Mouse (Mus musculus) limb, embryonic 14.5 days (tissue): Measurements from ENCODE around the gene Bcl2l13. TPM values are rescaled to one million over a fixed set of nuclear protein-coding genes. Genes with fewer than 3 reads are reported as not detected.

Source experiments
- ATAC-seq: fragments of 200-750 bp; cut with Nextera tagmentation; 2 replicates; pipeline ENCODE4 v1.8.0; 2017; ENCODE audit warnings: low read depth, moderate number of reproducible peaks, moderate TSS enrichment; ENCODE audit not compliant: low FRiP score
- DNase-seq: peaks from one replicate; pipeline ENCODE4 v3.0.0-alpha.2; 2015; ENCODE audit warnings: low spot score
- H3K27ac ChIP-seq: fragments of 300-500 bp; sonication (generic); replicated peaks from 2 replicates; pipeline ENCODE4 v1.5.1; 2014; ENCODE audit warnings: low read depth, mild to moderate bottlenecking, low read length, moderate library complexity, mixed read lengths
- H3K27me3 ChIP-seq: fragments of 300-500 bp; sonication (generic); 2 replicates; pipeline ENCODE4 v1.6.1; 2014; ENCODE audit warnings: low read length, mixed read lengths; ENCODE audit not compliant: control insufficient read depth, insufficient read depth
- H3K36me3 ChIP-seq: fragments of 300-500 bp; sonication (generic); 2 replicates; pipeline ENCODE4 v1.6.1; 2014; ENCODE audit warnings: mild to moderate bottlenecking, low read length, moderate library complexity, mixed read lengths; ENCODE audit not compliant: control insufficient read depth, insufficient read depth
- H3K4me1 ChIP-seq: fragments of 300-500 bp; sonication (generic); 2 replicates; pipeline ENCODE4 v1.6.1; 2014; ENCODE audit warnings: antibody characterized with exemption, low read length, mixed read lengths; ENCODE audit not compliant: control insufficient read depth, insufficient read depth
- H3K4me2 ChIP-seq: fragments of 300-500 bp; sonication (generic); replicated peaks from 2 replicates; pipeline ENCODE4 v1.6.1; 2014; ENCODE audit warnings: low read depth, mild to moderate bottlenecking, low read length, moderate library complexity; ENCODE audit not compliant: severe bottlenecking
- H3K4me3 ChIP-seq: fragments of 300-500 bp; sonication (generic); replicated peaks from 2 replicates; pipeline ENCODE4 v1.5.1; 2014; ENCODE audit warnings: low read length
- H3K9ac ChIP-seq: fragments of 300-500 bp; sonication (generic); 2 replicates; pipeline ENCODE4 v1.6.1; 2014; ENCODE audit warnings: mild to moderate bottlenecking, low read depth, low read length, moderate library complexity; ENCODE audit not compliant: severe bottlenecking
- H3K9me3 ChIP-seq: fragments of 300-500 bp; sonication (generic); 2 replicates; pipeline ENCODE4 v1.6.1; 2016; ENCODE audit warnings: low read length; ENCODE audit not compliant: control insufficient read depth
- POLR2A ChIP-seq: fragments of 200-500 bp; IDR thresholded peaks from 2 replicates; pipeline ENCODE4 v1.8.0; 2012; ENCODE audit warnings: inconsistent platforms, mild to moderate bottlenecking, moderate library complexity, borderline replicate concordance; ENCODE audit not compliant: insufficient read depth, insufficient read length; ENCODE audit errors: extremely low read depth
- WGBS: fragments of 180-500 bp; shearing (Covaris S2); extraction: QIAGEN DNeasy Blood & Tissue Kit; methylation state at CpG from one replicate; pipeline ENCODE4 v1.1.7; 2014; 5-methylcytosine and 5-hydroxymethylcytosine counted together
- polyA plus RNA-seq, 2 experiments: library from polyadenylated mRNA; depleted of rRNA in 1 of 2; stranded (reverse) in 1 of 2; unstranded in 1 of 2; fragments of >200 nt; fragmentation: Nextera tagmentation in 1 of 2; extraction: Ambion mirVana in 1 of 2; gene quantifications; 2 replicates each; pipeline versions ENCODE4 v1.2.1 to v1.2.3; 2012 to 2014

Gene Bcl2l13
- polyA plus RNA-seq, 2 experiments: 23.7 to 27.4 TPM

DNA sequence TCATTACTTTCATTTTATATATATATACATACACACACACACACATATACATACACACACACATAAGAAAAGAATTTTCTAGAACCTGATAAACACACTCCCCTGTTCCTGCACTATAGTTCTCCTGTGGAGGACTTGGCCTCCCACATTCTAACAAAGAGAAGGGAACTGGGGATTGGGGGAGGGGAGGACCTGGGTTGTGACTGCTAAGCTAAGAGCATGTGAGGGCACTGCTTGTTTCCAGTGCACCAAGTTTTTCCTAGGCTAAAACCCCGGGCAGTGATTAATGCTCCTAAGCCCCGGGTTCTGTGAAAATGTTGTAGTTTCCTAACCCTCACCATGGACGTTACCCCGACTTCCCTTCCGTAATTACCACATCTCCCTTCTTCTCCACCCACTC lies 15.9 kb upstream of the Bcl2l13 start:
- no peak overlapping the region for H3K4me2 ChIP-seq
- ATAC-seq (no peak), DNase-seq (no peak)
- peaks cover 20% of the 10 kb centered on the region for H3K36me3 ChIP-seq
- no peaks in the 10 kb centered on the region for H3K27me3 ChIP-seq
- H3K4me1 ChIP-seq: 0 out of 2 replicates have a peak, but pooled peaks cover 5% of the 10 kb centered on the region
- TF ChIP-seq POLR2A: no peak
- H3K9ac ChIP-seq: no peak overlapping the region
- no peak overlapping the region for H3K4me3 ChIP-seq
- H3K27ac ChIP-seq: no peak overlapping the region
- H3K9me3 ChIP-seq: no peaks in the 10 kb centered on the region
- WGBS: 88% methylated on average over 5 of the region's 5 CpGs

DNA sequence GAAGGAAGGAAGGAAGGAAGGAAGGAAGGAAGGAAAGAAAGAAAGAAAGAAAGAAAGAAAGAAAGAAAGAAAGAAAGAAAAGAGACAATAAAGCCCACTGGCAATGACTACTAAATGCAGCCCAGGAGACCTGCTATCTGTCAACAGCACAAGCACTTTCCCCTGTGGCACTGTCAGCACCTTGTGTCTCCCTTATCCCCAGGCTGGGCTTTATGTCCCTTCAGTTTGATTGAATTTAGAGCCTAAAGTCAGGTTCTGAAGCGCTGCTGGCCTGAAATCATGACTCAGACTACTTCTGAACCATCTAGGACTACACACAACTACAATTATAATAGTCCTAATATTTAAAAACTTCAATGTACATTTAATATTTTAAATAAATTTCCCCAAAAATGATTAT lies 15.1 kb upstream of the Bcl2l13 start:
- WGBS: 79% methylated on average over 1 of the region's 1 CpGs
- no peaks in the 10 kb centered on the region for H3K9me3 ChIP-seq

DNA sequence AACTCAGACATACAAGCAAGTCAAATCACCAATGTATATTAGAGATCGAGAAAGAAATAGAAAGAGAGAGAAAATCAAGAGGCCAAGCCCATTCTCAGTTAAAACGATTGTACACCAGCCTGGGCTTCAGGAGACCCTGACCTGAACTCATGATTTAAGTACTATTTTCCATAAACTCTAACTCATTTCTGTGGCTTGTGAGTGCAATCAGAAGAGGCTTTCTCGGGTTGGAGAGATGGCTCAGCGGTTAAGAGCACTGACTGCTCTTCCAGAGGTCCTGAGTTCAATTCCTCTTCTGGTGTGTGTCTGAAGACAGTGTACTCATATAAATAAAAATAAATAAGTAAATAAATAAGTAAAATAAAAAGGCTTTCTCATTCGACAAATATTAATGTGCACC lies 14.3 kb upstream of the Bcl2l13 start:
- H3K27ac ChIP-seq: no peak overlapping the region
- peak overlapping the region; percentile 80 for H3K9ac ChIP-seq
- peaks cover 20% of the 10 kb centered on the region for H3K36me3 ChIP-seq
- DNase-seq: no peak
- 53% methylated on average over 5 of the region's 5 CpGs for WGBS
- peak overlapping the region; percentile 54 for H3K4me2 ChIP-seq
- peak overlapping the region; percentile 98 for H3K4me3 ChIP-seq
- ATAC-seq: no peak
- no peaks in the 10 kb centered on the region for H3K9me3 ChIP-seq
- 0 out of 2 replicates have a peak, but pooled peaks cover 5% of the 10 kb centered on the region for H3K4me1 ChIP-seq
- H3K27me3 ChIP-seq: no peaks in the 10 kb centered on the region
- no peak for TF ChIP-seq POLR2A

More for the DNA sequence above, 15.1 kb upstream of the Bcl2l13 start:
- no peak overlapping the region for H3K9ac ChIP-seq
- no peak overlapping the region for H3K4me3 ChIP-seq
- DNase-seq (no peak), ATAC-seq (no peak)
- H3K4me1 ChIP-seq: 0 out of 2 replicates have a peak, but pooled peaks cover 5% of the 10 kb centered on the region
- TF ChIP-seq POLR2A: no peak
- peaks cover 20% of the 10 kb centered on the region for H3K36me3 ChIP-seq
- H3K27me3 ChIP-seq: no peaks in the 10 kb centered on the region
- H3K27ac ChIP-seq: no peak overlapping the region
- 0 out of 2 replicates have a peak overlapping the region, but pooled peaks have one; percentile 54 for H3K4me2 ChIP-seq

DNA sequence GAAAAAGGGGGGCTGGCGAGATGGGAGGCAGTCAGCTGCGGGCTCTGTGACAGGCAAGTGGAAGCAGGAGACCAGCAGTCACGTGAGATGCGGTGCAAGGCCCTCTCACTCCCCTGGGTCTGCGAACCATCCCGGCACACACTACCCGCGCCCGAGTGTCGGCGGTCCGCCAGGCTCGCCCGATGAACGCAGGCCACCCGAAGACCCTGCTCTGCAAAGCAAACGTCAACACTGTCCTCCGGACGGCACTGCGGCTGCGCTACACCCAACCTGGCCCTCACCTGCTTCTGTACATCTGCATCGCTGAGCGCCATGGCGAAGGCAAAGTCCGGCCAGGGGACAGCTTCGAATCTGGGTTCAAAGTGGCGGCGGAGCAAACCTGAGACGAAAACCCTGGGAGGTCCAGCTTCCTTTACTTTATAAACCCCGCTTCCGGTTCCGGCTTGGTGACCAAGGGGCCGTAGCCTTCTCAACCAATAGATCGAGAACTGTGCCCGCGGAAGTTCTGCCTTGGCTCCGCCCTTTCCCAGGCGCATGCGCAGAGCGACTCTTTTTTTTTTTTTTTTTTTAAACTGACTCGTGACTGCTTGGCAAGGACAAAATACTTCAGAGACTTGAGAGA lies 13.6 kb upstream of the Bcl2l13 start, which contains the start of gene Atp6v1e1:
Atp6v1e1 (minus strand) TSS at position 487 of the 622 bp plus-strand sequence.
- Histone ChIP-seq H3K27me3 (no peaks in the 10 kb centered on the region), H3K9ac (peak within 1 kb of the TSS; percentile 80), H3K36me3 (peaks cover 17% of the 10 kb centered on the region), H3K27ac (peak within 1 kb of the TSS; percentile 78), H3K9me3 (no peaks in the 10 kb centered on the region), H3K4me1 (0 out of 2 replicates have a peak, but pooled peaks cover 5% of the 10 kb centered on the region), H3K4me2 (peak within 1 kb of the TSS; percentile 54), H3K4me3 (peak within 1 kb of the TSS; percentile 98)
- DNase-seq (peak; percentile 97), ATAC-seq (peak; percentile 98)
- WGBS: under 1% methylated on average over 41 of the region's 41 CpGs
- no peak for TF ChIP-seq POLR2A

DNA sequence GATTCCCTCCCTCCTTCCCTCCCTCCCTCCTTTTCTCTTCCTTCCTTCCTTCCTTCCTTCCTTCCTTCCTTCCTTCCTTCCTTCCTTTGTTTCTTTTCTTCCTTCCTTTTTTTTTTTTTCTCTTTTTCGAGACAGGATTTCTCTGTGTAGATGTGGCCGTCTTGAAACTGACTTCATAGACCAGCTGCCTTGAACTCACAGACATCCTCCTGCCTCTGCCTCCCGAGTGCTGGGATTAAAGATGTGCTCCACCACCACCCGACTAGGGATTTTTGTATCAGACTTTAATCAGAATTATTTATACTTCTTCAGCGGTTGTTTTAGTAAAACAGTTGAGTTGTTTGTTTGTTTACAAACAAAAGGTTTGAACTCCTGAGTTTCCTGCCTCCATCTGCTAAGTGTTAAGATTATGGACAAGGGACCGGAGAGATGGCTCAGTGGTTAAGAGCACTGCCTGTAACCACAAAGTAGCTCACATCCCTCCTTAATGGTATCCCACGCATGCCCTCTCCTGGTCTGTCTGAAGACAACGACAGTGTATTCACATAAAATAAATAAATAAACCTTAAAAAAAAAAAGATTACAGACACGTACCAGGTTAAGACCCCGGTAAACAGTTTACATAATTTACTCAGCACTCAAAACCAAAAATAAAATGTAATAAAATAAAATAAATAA lies 12.9 kb upstream of the Bcl2l13 start:
- Histone ChIP-seq H3K9ac (no peak overlapping the region), H3K27ac (0 out of 2 replicates have a peak overlapping the region, but pooled peaks have one; percentile 78), H3K9me3 (no peaks in the 10 kb centered on the region), H3K27me3 (no peaks in the 10 kb centered on the region), H3K36me3 (peaks cover 10% of the 10 kb centered on the region), H3K4me3 (peak overlapping the region; percentile 98), H3K4me2 (peak overlapping the region; percentile 39), H3K4me1 (0 out of 2 replicates have a peak, but pooled peaks cover 5% of the 10 kb centered on the region)
- no peak; the same call in 1 of the 2 replicates for ATAC-seq
- WGBS: 72% methylated on average over 10 of the region's 10 CpGs
- no peak for TF ChIP-seq POLR2A
- DNase-seq: no peak
